Mouse (Mus musculus) kidney, adult 2 months (tissue): Measurements from ENCODE around the gene Gsc. TPM values are rescaled to one million over a fixed set of nuclear protein-coding genes. Genes with fewer than 3 reads are reported as not detected.

Experiments used
- DNase-seq: peaks from one replicate; pipeline ENCODE4 v3.0.0; 2021
- H3K27ac ChIP-seq: fragments of 200-500 bp; 2 replicates; pipeline ENCODE4 v1.5.1; 2012; ENCODE audit warnings: low read depth, low read length, control low read depth, inconsistent platforms; ENCODE audit not compliant: insufficient read depth
- H3K27me3 ChIP-seq: fragments of 200-500 bp; replicated peaks from 2 replicates; pipeline ENCODE4 v1.6.1; 2012; ENCODE audit warnings: mild to moderate bottlenecking, moderate library complexity, low read length, inconsistent platforms; ENCODE audit not compliant: control insufficient read depth, insufficient read depth
- H3K36me3 ChIP-seq: fragments of 200-500 bp; 2 replicates; pipeline ENCODE4 v1.6.1; 2012; ENCODE audit warnings: mild to moderate bottlenecking, moderate library complexity, low read length, inconsistent platforms; ENCODE audit not compliant: control insufficient read depth, insufficient read depth
- H3K4me1 ChIP-seq: fragments of 200-500 bp; 2 replicates; pipeline ENCODE4 v1.6.1; 2011; ENCODE audit warnings: low read length; ENCODE audit not compliant: control insufficient read depth, insufficient read depth
- H3K4me3 ChIP-seq: fragments of 200-500 bp; 2 replicates; pipeline ENCODE4 v1.5.1; 2011; ENCODE audit warnings: mild to moderate bottlenecking, low read depth, low read length, control low read depth; ENCODE audit not compliant: insufficient read depth
- CTCF ChIP-seq: fragments of 200-500 bp; conservative IDR thresholded peaks from 2 replicates; pipeline ENCODE4 v1.5.1; 2011; ENCODE audit warnings: low read depth, mild to moderate bottlenecking, control low read depth, low read length, moderate library complexity, mixed read lengths; ENCODE audit not compliant: insufficient read depth, insufficient read length
- POLR2A ChIP-seq: fragments of 200-500 bp; IDR thresholded peaks from one replicate; pipeline ENCODE4 v1.6.1; 2011; ENCODE audit warnings: low read depth, low read length, control low read depth
- WGBS: fragments of 180-500 bp; shearing (Covaris S2); methylation state at CpG from one replicate; pipeline ENCODE4 v1.1.7; 2018; 5-methylcytosine and 5-hydroxymethylcytosine counted together
- polyA plus RNA-seq: library from polyadenylated mRNA; depleted of rRNA; stranded (reverse); fragments of >200 nt; gene quantifications from 2 replicates; pipeline ENCODE4 v1.2.3, GENCODE M21; 2012

The Gsc gene
- polyA plus RNA-seq, 1 experiment: not detected

DNA sequence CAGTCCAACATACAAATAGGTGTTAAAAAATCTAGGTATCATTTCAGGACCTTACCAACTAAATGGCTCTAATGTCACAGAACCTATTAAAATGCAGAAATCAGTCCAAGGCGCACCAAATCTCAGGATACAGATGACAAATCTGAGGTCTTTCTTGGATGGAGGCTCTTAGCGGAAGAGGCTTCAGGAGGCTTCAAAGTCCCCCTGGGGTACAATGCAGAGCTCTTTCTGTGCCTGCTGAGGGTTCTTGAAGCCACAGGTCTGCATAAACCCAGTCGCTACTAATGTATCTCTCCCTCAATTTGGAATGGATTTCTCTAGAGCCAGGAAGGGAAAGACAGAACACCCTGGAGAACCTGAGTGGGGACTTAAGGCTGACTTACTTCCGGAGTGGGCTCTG, 5.1 kb upstream of the Gsc start:
- no peak overlapping the region for H3K4me3 ChIP-seq
- TF ChIP-seq POLR2A: no peak
- TF ChIP-seq CTCF: no peak
- H3K4me1 ChIP-seq: no peaks in the 10 kb centered on the region
- no peaks in the 10 kb centered on the region for H3K36me3 ChIP-seq
- DNase-seq: no peak
- no peak overlapping the region for H3K27ac ChIP-seq
- 11% methylated on average over 4 of the region's 4 CpGs for WGBS
- H3K27me3 ChIP-seq: peaks cover 13% of the 10 kb centered on the region

DNA sequence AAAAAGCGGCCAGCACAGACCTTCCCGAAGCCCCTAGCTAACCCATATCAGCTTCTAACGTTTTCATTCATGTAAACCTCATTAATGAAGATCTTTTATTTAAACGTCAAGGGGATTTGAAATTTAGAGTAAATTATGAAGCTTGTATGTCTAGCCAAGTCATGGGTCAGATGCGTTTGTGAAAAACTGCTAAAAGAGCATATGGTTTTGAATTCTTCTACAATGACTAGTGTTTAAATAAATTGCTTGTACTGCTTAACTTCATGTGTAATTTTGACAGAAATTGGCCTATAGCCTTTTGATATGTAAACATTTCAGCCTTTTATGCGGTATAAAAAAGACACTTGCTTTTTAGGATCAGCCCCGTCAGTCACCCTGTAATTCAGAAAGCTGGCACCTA, 4.4 kb upstream of the Gsc start:
- DNase-seq: no peak
- 17% methylated on average over 7 of the region's 7 CpGs for WGBS
- Histone ChIP-seq H3K27me3 (peaks cover 20% of the 10 kb centered on the region), H3K27ac (no peak overlapping the region), H3K4me1 (no peaks in the 10 kb centered on the region), H3K4me3 (no peak overlapping the region), H3K36me3 (no peaks in the 10 kb centered on the region)
- TF ChIP-seq CTCF (no peak), POLR2A (no peak)

DNA sequence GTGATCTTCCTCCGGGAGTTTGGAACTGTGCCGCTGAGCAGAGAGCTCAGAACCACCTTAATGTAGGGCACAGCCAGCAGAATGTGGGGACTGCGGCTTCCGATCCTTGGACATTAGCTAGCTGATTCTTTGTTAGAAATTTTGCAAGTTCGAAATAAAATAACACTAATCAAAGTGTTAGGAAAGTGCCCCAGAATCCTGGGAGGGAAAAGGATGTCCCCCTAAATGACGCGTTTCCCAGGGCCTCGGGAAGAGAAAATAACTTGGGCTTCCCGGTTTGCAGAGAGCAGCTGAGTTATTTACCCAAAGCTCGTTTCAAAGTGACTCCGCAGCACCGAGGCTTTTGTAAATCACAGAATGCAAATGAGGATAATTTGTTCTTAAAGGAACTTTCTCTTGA, 3.9 kb upstream of the Gsc start:
- TF ChIP-seq POLR2A (no peak), CTCF (no peak)
- no peaks in the 10 kb centered on the region for H3K4me1 ChIP-seq
- no peaks in the 10 kb centered on the region for H3K36me3 ChIP-seq
- 7% methylated on average over 12 of the region's 12 CpGs for WGBS
- no peak for DNase-seq
- H3K4me3 ChIP-seq: no peak overlapping the region
- peaks cover 20% of the 10 kb centered on the region for H3K27me3 ChIP-seq
- no peak overlapping the region for H3K27ac ChIP-seq

DNA sequence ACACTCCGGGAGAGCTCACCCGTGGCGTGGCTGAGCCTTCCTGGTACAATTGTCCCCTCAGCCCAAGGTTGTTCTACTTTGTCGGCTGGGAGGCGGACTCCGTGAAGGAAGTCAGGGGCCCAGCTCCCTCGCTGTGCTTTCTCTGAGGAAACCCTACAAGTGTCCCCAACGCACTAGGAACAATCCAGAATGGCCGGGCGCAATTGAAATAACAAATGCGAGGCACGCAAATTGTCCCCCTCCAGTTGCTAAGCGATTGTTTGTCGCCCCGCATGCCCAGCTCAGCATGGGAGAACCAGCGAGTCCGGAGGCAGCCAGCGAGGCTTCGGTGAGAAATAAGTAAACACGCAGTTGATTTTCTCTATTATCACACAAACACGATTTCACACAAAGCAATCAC, 2.8 kb upstream of the Gsc start:
- TF ChIP-seq POLR2A (no peak), CTCF (no peak)
- DNase-seq: no peak
- 6% methylated on average over 21 of the region's 21 CpGs for WGBS
- Histone ChIP-seq H3K27me3 (peaks cover 22% of the 10 kb centered on the region), H3K36me3 (no peaks in the 10 kb centered on the region), H3K4me3 (no peak overlapping the region), H3K4me1 (no peaks in the 10 kb centered on the region), H3K27ac (no peak overlapping the region)

DNA sequence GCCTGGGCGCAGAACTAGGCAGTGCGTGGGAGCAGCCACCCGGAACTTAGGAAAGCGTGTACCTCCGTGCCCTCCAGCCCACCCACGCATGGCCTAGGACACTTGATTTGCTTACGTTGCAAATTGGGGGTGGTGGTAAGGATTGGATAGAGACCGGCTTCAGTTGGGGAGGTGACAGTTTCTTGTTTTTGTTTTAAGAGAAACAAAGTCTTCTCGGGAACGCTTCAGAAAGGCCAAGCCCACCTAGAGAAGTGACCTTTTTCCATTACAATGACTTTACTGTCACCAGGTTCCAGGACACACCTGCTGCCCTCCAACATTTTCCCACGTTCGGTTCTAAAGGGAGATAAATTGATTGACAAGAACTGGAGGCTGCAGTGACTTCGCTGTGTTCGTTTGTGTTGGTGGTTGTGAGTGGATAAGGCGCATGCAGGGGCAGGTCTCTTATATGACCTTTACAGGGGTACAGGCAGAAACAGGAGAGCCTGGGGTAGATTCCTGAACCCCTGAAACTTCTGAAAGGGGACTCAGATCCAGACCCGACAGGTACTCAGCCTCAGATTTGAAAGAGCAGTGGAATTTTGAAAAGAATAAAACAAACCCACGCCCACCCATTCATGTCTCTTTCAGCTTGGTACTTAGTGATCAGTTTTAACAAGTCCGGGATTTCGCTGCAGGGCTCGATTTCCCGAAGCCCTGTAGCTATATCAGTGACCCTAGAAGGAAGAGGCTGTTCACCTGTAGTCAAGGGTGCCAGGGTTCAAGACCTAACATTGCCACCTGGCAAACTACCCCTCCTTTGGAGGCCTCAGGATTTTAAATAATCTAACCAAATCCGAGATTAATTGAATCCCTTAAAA, 2.0 kb upstream of the Gsc start:
- Histone ChIP-seq H3K4me1 (no peaks in the 10 kb centered on the region), H3K27ac (no peak overlapping the region), H3K27me3 (peaks cover 22% of the 10 kb centered on the region), H3K36me3 (no peaks in the 10 kb centered on the region), H3K4me3 (no peak overlapping the region)
- WGBS: 9% methylated on average over 22 of the region's 22 CpGs
- no peak for DNase-seq
- TF ChIP-seq CTCF (no peak), POLR2A (no peak)

DNA sequence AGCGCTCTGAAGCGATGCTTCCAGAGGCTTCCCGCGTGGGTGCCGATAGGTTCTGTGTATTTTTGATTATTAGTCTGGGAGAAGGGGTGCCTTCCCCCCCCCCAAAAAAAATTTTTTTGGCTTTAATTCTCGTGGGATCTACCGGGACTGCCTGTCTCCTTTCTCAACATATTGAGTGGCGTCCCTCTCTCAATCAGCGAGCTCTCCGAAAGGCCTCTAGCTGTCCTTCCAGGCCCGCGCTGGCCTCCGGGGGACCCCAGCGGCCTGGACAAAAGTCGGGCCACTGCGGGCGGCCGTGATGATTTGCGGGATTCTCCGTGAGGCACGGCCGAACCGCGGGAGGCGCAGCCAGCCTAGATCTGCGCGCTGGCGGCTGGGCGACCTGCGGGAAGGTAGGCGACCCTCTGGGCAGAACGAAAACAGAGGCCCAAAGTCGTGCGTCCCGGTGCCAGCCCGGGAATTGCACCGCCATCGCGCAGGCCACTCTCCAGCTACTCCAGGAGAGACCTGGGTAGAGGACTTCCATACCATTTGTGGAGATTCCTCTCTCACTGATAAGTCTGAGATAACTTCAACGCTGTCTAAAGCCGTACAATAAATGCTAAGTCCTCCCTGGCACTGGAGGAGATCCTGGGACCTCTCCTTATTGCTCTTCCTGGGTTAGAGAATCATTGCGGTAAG, 1.2 kb upstream of the Gsc start:
- no peak for DNase-seq
- 6% methylated on average over 42 of the region's 42 CpGs for WGBS
- H3K4me3 ChIP-seq: no peak overlapping the region

DNA sequence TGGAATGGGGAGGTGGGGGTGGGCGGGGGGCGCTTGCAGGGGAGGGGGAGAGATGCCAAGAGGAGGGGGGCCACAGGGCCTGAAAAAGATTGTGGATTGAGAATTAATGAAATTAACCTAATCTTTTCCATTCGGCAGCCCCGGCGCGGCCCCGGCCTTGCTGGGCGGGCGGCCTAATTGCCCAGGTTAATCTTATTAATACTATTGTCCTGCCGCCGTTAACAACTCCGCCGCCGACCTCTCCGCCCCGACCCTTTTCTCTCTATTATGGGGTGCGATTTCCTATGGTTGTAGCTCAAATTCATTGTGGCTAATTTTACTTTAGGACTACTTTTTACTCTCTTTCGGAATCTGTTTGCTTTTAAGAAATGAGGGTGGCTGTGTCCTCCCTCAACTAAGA, 362 bp upstream of the Gsc start:
- peak overlapping the region; percentile 44; the same call in 1 of the 2 replicates for H3K4me3 ChIP-seq
- WGBS: 5% methylated on average over 17 of the region's 18 CpGs
- H3K4me1 ChIP-seq: no peaks in the 10 kb centered on the region
- no peak for DNase-seq
- peaks cover 22% of the 10 kb centered on the region for H3K27me3 ChIP-seq
- no peak for TF ChIP-seq CTCF
- TF ChIP-seq POLR2A: no peak
- H3K36me3 ChIP-seq: no peaks in the 10 kb centered on the region
- no peak overlapping the region for H3K27ac ChIP-seq

More for the DNA sequence above, 1.2 kb upstream of the Gsc start:
- H3K27me3 ChIP-seq: peaks cover 22% of the 10 kb centered on the region
- H3K4me1 ChIP-seq: no peaks in the 10 kb centered on the region
- no peaks in the 10 kb centered on the region for H3K36me3 ChIP-seq
- TF ChIP-seq CTCF: no peak
- no peak for TF ChIP-seq POLR2A
- H3K27ac ChIP-seq: no peak overlapping the region
